Mouse (Mus musculus) myocyte (in vitro differentiated cells): ENCODE measurements around the gene Bckdhb.

Experiments
- MYOD1 ChIP-seq, 3 experiments: IDR thresholded peaks; one replicate each; pipeline ENCODE4 v1.6.1; 2011; ENCODE audit warnings: control low read depth in 2 of 3, low read depth in 2 of 3, mild to moderate bottlenecking in 2 of 3, moderate library complexity in 1 of 3; ENCODE audit not compliant: insufficient read length in 2 of 3, control insufficient read depth in 1 of 3
- POLR2A ChIP-seq: IDR thresholded peaks from one replicate; pipeline ENCODE4 v1.6.1; 2011; ENCODE audit warnings: low read depth, mild to moderate bottlenecking, control low read depth, moderate library complexity; ENCODE audit not compliant: insufficient read length
- SRF ChIP-seq: IDR thresholded peaks from one replicate; pipeline ENCODE4 v1.6.1; 2011; ENCODE audit warnings: low read depth; ENCODE audit not compliant: control insufficient read depth, insufficient read length

DNA sequence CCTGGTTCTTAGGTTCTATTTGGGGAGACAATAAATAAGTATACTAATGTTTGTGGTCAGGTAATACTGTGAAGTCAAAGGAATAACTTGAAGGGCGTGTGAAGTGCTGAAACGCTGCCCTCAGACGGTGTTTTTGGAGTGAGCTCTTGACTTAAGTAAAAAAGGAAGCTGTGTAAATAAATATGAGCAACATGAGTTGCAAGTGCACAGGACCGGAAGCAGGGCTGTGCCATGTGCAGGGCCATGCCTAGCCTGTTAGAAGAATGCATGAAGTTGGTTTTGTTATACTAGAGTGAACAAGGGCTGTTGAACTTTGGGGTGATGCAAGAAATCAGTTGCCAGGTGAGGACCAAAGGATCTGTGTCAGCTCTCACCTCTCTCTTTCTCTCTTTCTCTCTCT is 114.0 kb downstream of the Bckdhb start:
- TF ChIP-seq MYOD1 (IDR thresholded peaks at IDR 0.05; ENCODE audit: control insufficient read depth in 1 of 3, insufficient read length in 2 of 3, low read depth in 2 of 3) (no peak), SRF (no peak), POLR2A (no peak)
